Mouse (Mus musculus): ENCODE results near the gene Aldh1a3. TPM values are rescaled to one million over a fixed set of nuclear protein-coding genes. Genes with fewer than 3 reads are reported as not detected.

Gene Aldh1a3
- polyA plus RNA-seq, 1 experiment, result 2.0 TPM

DNA sequence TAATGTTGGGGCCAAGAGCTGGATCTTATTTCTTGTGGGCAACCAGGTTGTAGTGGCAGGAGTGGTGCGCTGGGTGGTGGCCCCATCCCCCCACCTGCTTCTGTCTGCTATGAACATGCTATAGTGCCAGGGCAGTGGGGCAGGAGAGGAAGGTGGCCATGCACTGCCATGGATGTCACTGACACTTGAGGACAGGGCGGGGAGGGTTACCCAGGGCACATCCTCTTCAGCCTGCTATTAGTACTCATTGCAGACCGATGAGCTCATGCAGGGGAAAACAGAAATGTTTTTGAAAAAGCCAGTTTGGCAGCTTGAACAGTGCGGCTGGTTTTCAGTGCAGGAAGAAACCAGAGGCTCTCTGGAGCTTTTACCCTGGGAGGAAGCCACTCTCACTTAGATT, 10.5 kb downstream of the Aldh1a3 start:
- TF ChIP-seq MYOG (IDR thresholded peaks at IDR 0.05; ENCODE audit: control insufficient read depth in 1 of 3, insufficient read depth in 1 of 3, insufficient read length in 2 of 3, low read depth in 2 of 3), result no peak
- TF ChIP-seq E2F4 (IDR thresholded peaks at IDR 0.05; ENCODE audit: insufficient read depth), result no peak
- no peak for TF ChIP-seq TCF3 (IDR thresholded peaks at IDR 0.05; ENCODE audit: insufficient read length, low read depth)
- TF ChIP-seq REST (IDR thresholded peaks at IDR 0.05; ENCODE audit: insufficient read depth, insufficient read length), result no peak
- Histone ChIP-seq H3ac (ENCODE audit: control insufficient read depth, insufficient read length) (no peak overlapping the region), H3K4me2 (ENCODE audit: low read depth) (no peak overlapping the region), H3K79me2 (ENCODE audit: control insufficient read depth, insufficient read depth) (no peaks in the 10 kb centered on the region), H3K4me3 (no peak overlapping the region), H3K27me3 (ENCODE audit: control insufficient read depth, insufficient read depth, insufficient read length) (no peaks in the 10 kb centered on the region), H3K36me3 (ENCODE audit: control insufficient read depth, insufficient read depth) (no peaks in the 10 kb centered on the region)

- Histone ChIP-seq H3K4me3 (no peak overlapping the region), H3ac (ENCODE audit: control insufficient read depth, insufficient read length) (no peak overlapping the region), H3K27me3 (ENCODE audit: control insufficient read depth, insufficient read depth, insufficient read length) (no peaks in the 10 kb centered on the region), H3K4me2 (ENCODE audit: low read depth) (no peak overlapping the region), H3K36me3 (ENCODE audit: control insufficient read depth, insufficient read depth) (no peaks in the 10 kb centered on the region), H3K79me2 (ENCODE audit: control insufficient read depth, insufficient read depth) (no peaks in the 10 kb centered on the region)
- TF ChIP-seq MAX (IDR thresholded peaks at IDR 0.05; ENCODE audit: low read depth) (no peak), POLR2AphosphoS2 (IDR thresholded peaks at IDR 0.05; ENCODE audit: insufficient read length, low read depth) (no peak), TCF3 (IDR thresholded peaks at IDR 0.05; ENCODE audit: insufficient read length, low read depth) (no peak), MYOD1 (IDR thresholded peaks at IDR 0.05; ENCODE audit: control insufficient read depth in 1 of 3, insufficient read length in 2 of 3, low read depth in 2 of 3) (no peak), CEBPB (IDR thresholded peaks at IDR 0.05; ENCODE audit: insufficient read depth, poor library complexity, severe bottlenecking) (no peak), USF1 (IDR thresholded peaks at IDR 0.05; ENCODE audit: low read depth) (no peak), POLR2A (IDR thresholded peaks at IDR 0.05; ENCODE audit: insufficient read length, low read depth) (no peak), E2F4 (IDR thresholded peaks at IDR 0.05; ENCODE audit: insufficient read depth) (no peak), TCF12 (IDR thresholded peaks at IDR 0.05; ENCODE audit: insufficient read depth, poor library complexity, severe bottlenecking) (no peak), MYOG (IDR thresholded peaks at IDR 0.05; ENCODE audit: control insufficient read depth in 1 of 3, insufficient read depth in 1 of 3, insufficient read length in 2 of 3, low read depth in 2 of 3) (no peak), REST (IDR thresholded peaks at IDR 0.05; ENCODE audit: insufficient read depth, insufficient read length) (no peak), SRF (IDR thresholded peaks at IDR 0.05; ENCODE audit: control insufficient read depth, insufficient read length, low read depth) (no peak)
These were observed 14.2 kb downstream of the Aldh1a3 start for GRCm38 (mm10) chr7:66413093-66413492.

DNA sequence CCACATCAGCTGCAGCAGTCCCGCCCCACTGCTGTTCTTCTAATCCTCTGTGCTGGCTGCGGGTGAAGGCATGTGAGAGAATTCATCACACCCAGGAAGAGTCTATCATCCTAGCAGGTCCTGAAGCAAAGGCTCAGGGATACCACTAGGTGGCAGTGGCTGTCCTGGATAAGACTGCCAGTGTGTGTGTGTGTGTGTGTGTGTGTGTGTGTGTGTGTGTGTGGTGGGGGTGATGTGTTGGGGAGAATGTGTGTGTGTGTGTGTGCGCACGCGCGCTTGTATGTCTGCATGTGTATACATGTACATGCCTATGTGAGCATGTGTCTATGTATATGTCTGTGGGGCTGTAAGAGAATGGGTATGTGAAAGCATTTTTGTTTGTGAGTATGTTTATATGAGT, 17.9 kb downstream of the Aldh1a3 start:
- Histone ChIP-seq H3K4me3 (no peak overlapping the region), H3ac (ENCODE audit: control insufficient read depth, insufficient read length) (no peak overlapping the region), H3K79me2 (ENCODE audit: control insufficient read depth, insufficient read depth) (no peaks in the 10 kb centered on the region), H3K4me2 (ENCODE audit: low read depth) (no peak overlapping the region), H3K36me3 (ENCODE audit: control insufficient read depth, insufficient read depth) (no peaks in the 10 kb centered on the region), H3K27me3 (ENCODE audit: control insufficient read depth, insufficient read depth, insufficient read length) (no peaks in the 10 kb centered on the region)
- no peak for TF ChIP-seq TCF3 (IDR thresholded peaks at IDR 0.05; ENCODE audit: insufficient read length, low read depth)
- no peak for TF ChIP-seq SRF (IDR thresholded peaks at IDR 0.05; ENCODE audit: control insufficient read depth, insufficient read length, low read depth)
- TF ChIP-seq MYOG (IDR thresholded peaks at IDR 0.05; ENCODE audit: control insufficient read depth in 1 of 3, insufficient read depth in 1 of 3, insufficient read length in 2 of 3, low read depth in 2 of 3), result no peak
- TF ChIP-seq POLR2A (IDR thresholded peaks at IDR 0.05; ENCODE audit: insufficient read length, low read depth), result no peak
- TF ChIP-seq TCF12 (IDR thresholded peaks at IDR 0.05; ENCODE audit: insufficient read depth, poor library complexity, severe bottlenecking), result no peak
- no peak for TF ChIP-seq MYOD1 (IDR thresholded peaks at IDR 0.05; ENCODE audit: control insufficient read depth in 1 of 3, insufficient read length in 2 of 3, low read depth in 2 of 3)
- no peak for TF ChIP-seq POLR2AphosphoS2 (IDR thresholded peaks at IDR 0.05; ENCODE audit: insufficient read length, low read depth)
- TF ChIP-seq REST (IDR thresholded peaks at IDR 0.05; ENCODE audit: insufficient read depth, insufficient read length), result no peak
- no peak for TF ChIP-seq E2F4 (IDR thresholded peaks at IDR 0.05; ENCODE audit: insufficient read depth)
- no peak for TF ChIP-seq USF1 (IDR thresholded peaks at IDR 0.05; ENCODE audit: low read depth)

DNA sequence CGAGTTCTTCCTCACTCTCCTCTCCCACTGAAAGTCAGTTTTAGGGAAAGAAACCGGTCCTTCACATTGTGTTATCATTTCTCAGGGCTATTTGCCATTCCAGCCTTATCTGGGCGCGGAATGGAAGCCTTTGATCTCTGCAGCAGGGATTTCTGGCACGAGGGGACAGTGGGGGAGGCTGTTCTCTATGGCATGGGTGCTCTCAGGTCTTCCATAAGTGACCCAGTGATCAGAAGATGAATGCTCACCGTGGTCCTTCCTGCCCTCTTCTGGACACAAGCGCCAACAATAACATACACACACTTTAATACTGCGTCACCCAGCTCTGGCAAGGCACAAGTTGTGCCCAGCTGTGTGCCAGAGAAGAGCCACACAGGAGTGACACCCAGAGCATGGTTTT, 20.3 kb downstream of the Aldh1a3 start:
- Histone ChIP-seq H3K27me3 (ENCODE audit: control insufficient read depth, insufficient read depth, insufficient read length) (no peaks in the 10 kb centered on the region), H3K36me3 (ENCODE audit: control insufficient read depth, insufficient read depth) (no peaks in the 10 kb centered on the region), H3K4me3 (no peak overlapping the region), H3K79me2 (ENCODE audit: control insufficient read depth, insufficient read depth) (no peaks in the 10 kb centered on the region), H3K4me2 (ENCODE audit: low read depth) (no peak overlapping the region), H3ac (ENCODE audit: control insufficient read depth, insufficient read length) (no peak overlapping the region)
- TF ChIP-seq SRF (IDR thresholded peaks at IDR 0.05; ENCODE audit: control insufficient read depth, insufficient read length, low read depth), result no peak
- no peak for TF ChIP-seq USF1 (IDR thresholded peaks at IDR 0.05; ENCODE audit: low read depth)
- no peak for TF ChIP-seq E2F4 (IDR thresholded peaks at IDR 0.05; ENCODE audit: insufficient read depth)

DNA sequence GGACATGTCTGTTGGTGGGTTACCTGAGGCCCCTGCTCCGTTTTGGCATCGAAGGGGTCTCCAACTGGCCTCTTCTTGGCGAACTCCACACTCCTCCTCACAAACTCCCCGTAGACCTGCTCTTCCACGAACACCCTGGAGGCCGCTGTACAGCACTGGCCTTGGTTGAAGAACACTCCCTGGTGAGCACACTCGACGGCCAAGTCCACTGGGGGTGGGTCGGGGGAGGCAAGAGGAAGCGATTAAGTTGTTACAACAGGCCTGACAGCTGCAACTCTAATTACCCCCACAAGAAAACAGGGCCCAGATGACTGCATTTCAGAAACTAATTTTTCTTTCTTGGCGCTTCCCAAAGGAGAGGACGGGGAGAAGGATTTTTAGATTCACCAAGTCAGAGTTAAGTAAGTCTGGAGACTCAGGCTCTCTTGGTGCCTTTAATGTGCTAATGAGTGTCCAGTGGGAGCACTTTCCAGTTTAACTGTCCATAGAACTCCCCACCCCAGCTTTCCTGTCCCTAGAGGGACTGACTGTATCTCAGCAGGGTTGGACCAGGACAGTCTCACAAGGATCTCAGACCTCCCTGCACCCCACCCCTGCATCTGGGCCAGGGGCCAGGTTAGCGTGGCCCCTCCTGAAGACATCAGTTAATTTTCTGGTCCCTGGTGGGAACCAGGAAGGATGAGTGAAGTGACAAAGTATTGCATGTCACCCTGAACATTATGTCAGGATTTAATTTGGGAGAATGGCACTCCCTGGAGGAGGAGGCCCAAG, 21.2 kb downstream of the Aldh1a3 start:
- TF ChIP-seq MAX (IDR thresholded peaks at IDR 0.05; ENCODE audit: low read depth) (no peak), REST (IDR thresholded peaks at IDR 0.05; ENCODE audit: insufficient read depth, insufficient read length) (no peak), E2F4 (IDR thresholded peaks at IDR 0.05; ENCODE audit: insufficient read depth) (no peak), MYOG (IDR thresholded peaks at IDR 0.05; ENCODE audit: control insufficient read depth in 1 of 3, insufficient read depth in 1 of 3, insufficient read length in 2 of 3, low read depth in 2 of 3) (no peak), CEBPB (IDR thresholded peaks at IDR 0.05; ENCODE audit: insufficient read depth, poor library complexity, severe bottlenecking) (no peak)
- Histone ChIP-seq H3K4me2 (ENCODE audit: low read depth) (no peak overlapping the region), H3K27me3 (ENCODE audit: control insufficient read depth, insufficient read depth, insufficient read length) (no peaks in the 10 kb centered on the region), H3K79me2 (ENCODE audit: control insufficient read depth, insufficient read depth) (no peaks in the 10 kb centered on the region), H3K4me3 (no peak overlapping the region), H3K36me3 (ENCODE audit: control insufficient read depth, insufficient read depth) (no peaks in the 10 kb centered on the region), H3ac (ENCODE audit: control insufficient read depth, insufficient read length) (no peak overlapping the region)

Data from myocyte (in vitro differentiated cells).